Mouse (Mus musculus): ENCODE measurements around the gene Ahnak. TPM values are rescaled to one million over a fixed set of nuclear protein-coding genes. Genes with fewer than 3 reads are reported as not detected.

Ahnak gene
- polyA plus RNA-seq, 1 experiment = 86.8 TPM

- H3K36me3 ChIP-seq (ENCODE audit: control insufficient read depth, insufficient read depth) = no peaks in the 10 kb centered on the region
- H3K27me3 ChIP-seq (ENCODE audit: control insufficient read depth, insufficient read depth, insufficient read length) = no peaks in the 10 kb centered on the region
- H3ac ChIP-seq (ENCODE audit: control insufficient read depth, insufficient read length, low read depth) = no peak overlapping the region
- TF ChIP-seq FOSL1 (IDR thresholded peaks at IDR 0.05; ENCODE audit: insufficient read depth, low read length, poor library complexity, severe bottlenecking) (no peak), MYOD1 (IDR thresholded peaks at IDR 0.05; ENCODE audit: control insufficient read depth, insufficient read length, low read depth) (no peak)
- no peaks in the 10 kb centered on the region for H3K79me3 ChIP-seq (ENCODE audit: low read depth)
- no peak overlapping the region for H3K4me3 ChIP-seq (ENCODE audit: insufficient read depth, poor library complexity, severe bottlenecking)
- no peaks in the 10 kb centered on the region for H3K79me2 ChIP-seq (ENCODE audit: control insufficient read depth, insufficient read depth)
Measured at GRCm38 (mm10) chr19:9100297-9101061, 111.4 kb downstream of the Ahnak start.

DNA sequence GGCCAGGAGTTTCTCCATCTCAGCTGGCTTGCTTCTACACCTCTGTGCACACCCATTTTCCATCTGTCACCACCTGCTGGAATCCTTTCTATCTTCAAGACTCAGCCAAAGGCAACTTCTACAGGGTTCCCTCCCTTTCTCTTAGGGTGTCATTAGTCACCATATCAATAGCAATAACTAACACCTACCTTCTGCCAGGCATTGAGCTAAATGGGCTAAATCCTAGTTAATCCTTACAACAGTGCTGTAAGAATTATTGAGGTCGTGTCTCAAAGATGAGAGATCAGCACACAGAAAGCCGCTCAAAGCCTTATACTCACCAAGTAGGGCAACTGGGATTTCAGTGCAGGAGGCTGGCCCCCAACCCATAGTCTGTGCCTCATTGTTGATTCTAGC lies 112.0 kb downstream of the Ahnak start:
- no peak for TF ChIP-seq MYOG (IDR thresholded peaks at IDR 0.05; ENCODE audit: control insufficient read depth, extremely low read depth, insufficient read length)
- Histone ChIP-seq H3K27me3 (ENCODE audit: control insufficient read depth, insufficient read depth, insufficient read length) (no peaks in the 10 kb centered on the region), H3ac (ENCODE audit: control insufficient read depth, insufficient read length, low read depth) (no peak overlapping the region), H3K4me3 (ENCODE audit: insufficient read depth, poor library complexity, severe bottlenecking) (no peak overlapping the region), H3K36me3 (ENCODE audit: control insufficient read depth, insufficient read depth) (no peaks in the 10 kb centered on the region), H3K79me3 (ENCODE audit: low read depth) (no peaks in the 10 kb centered on the region), H3K79me2 (ENCODE audit: control insufficient read depth, insufficient read depth) (no peaks in the 10 kb centered on the region)

GRCm38 (mm10) chr19:9103986-9104385 lies 114.9 kb downstream of the Ahnak start:
- Histone ChIP-seq H3K79me3 (ENCODE audit: low read depth) (no peaks in the 10 kb centered on the region), H3K36me3 (ENCODE audit: control insufficient read depth, insufficient read depth) (no peaks in the 10 kb centered on the region), H3K27me3 (ENCODE audit: control insufficient read depth, insufficient read depth, insufficient read length) (no peaks in the 10 kb centered on the region), H3ac (ENCODE audit: control insufficient read depth, insufficient read length, low read depth) (no peak overlapping the region), H3K79me2 (ENCODE audit: control insufficient read depth, insufficient read depth) (no peaks in the 10 kb centered on the region), H3K4me3 (ENCODE audit: insufficient read depth, poor library complexity, severe bottlenecking) (no peak overlapping the region)
- no peak for TF ChIP-seq USF1 (IDR thresholded peaks at IDR 0.05; ENCODE audit: low read depth)
- TF ChIP-seq CEBPB (IDR thresholded peaks at IDR 0.05; ENCODE audit: low read depth) = no peak
- no peak for TF ChIP-seq CTCF (IDR thresholded peaks at IDR 0.05; ENCODE audit: control insufficient read depth, insufficient read depth, insufficient read length)
- no peak for TF ChIP-seq MAX (IDR thresholded peaks at IDR 0.05)
- TF ChIP-seq MYOD1 (IDR thresholded peaks at IDR 0.05; ENCODE audit: control insufficient read depth, insufficient read length, low read depth) = no peak
- no peak for TF ChIP-seq FOSL1 (IDR thresholded peaks at IDR 0.05; ENCODE audit: insufficient read depth, low read length, poor library complexity, severe bottlenecking)
- no peak for TF ChIP-seq MYOG (IDR thresholded peaks at IDR 0.05; ENCODE audit: control insufficient read depth, extremely low read depth, insufficient read length)

GRCm38 (mm10) chr19:9105101-9105685 lies 116.1 kb downstream of the Ahnak start:
- H3K27me3 ChIP-seq (ENCODE audit: control insufficient read depth, insufficient read depth, insufficient read length) = no peaks in the 10 kb centered on the region
- no peaks in the 10 kb centered on the region for H3K79me2 ChIP-seq (ENCODE audit: control insufficient read depth, insufficient read depth)
- no peak overlapping the region for H3K4me3 ChIP-seq (ENCODE audit: insufficient read depth, poor library complexity, severe bottlenecking)
- no peak overlapping the region for H3ac ChIP-seq (ENCODE audit: control insufficient read depth, insufficient read length, low read depth)
- H3K36me3 ChIP-seq (ENCODE audit: control insufficient read depth, insufficient read depth) = no peaks in the 10 kb centered on the region
- TF ChIP-seq FOSL1 (IDR thresholded peaks at IDR 0.05; ENCODE audit: insufficient read depth, low read length, poor library complexity, severe bottlenecking) (no peak), MYOD1 (IDR thresholded peaks at IDR 0.05; ENCODE audit: control insufficient read depth, insufficient read length, low read depth) (no peak), MAX (IDR thresholded peaks at IDR 0.05) (no peak), CEBPB (IDR thresholded peaks at IDR 0.05; ENCODE audit: low read depth) (no peak), USF1 (IDR thresholded peaks at IDR 0.05; ENCODE audit: low read depth) (no peak), MYOG (IDR thresholded peaks at IDR 0.05; ENCODE audit: control insufficient read depth, extremely low read depth, insufficient read length) (no peak), CTCF (IDR thresholded peaks at IDR 0.05; ENCODE audit: control insufficient read depth, insufficient read depth, insufficient read length) (no peak)
- H3K79me3 ChIP-seq (ENCODE audit: low read depth) = no peaks in the 10 kb centered on the region

GRCm38 (mm10) chr19:9106096-9106495 lies 117.0 kb downstream of the Ahnak start:
- H3ac ChIP-seq (ENCODE audit: control insufficient read depth, insufficient read length, low read depth) = peak overlapping the region; percentile 12
- H3K79me2 ChIP-seq (ENCODE audit: control insufficient read depth, insufficient read depth) = no peaks in the 10 kb centered on the region
- TF ChIP-seq MYOD1 (IDR thresholded peaks at IDR 0.05; ENCODE audit: control insufficient read depth, insufficient read length, low read depth) (no peak), USF1 (IDR thresholded peaks at IDR 0.05; ENCODE audit: low read depth) (peak; percentile 78), MAX (IDR thresholded peaks at IDR 0.05) (peak; percentile 55), MYOG (IDR thresholded peaks at IDR 0.05; ENCODE audit: control insufficient read depth, extremely low read depth, insufficient read length) (no peak), CTCF (IDR thresholded peaks at IDR 0.05; ENCODE audit: control insufficient read depth, insufficient read depth, insufficient read length) (no peak), CEBPB (IDR thresholded peaks at IDR 0.05; ENCODE audit: low read depth) (no peak), FOSL1 (IDR thresholded peaks at IDR 0.05; ENCODE audit: insufficient read depth, low read length, poor library complexity, severe bottlenecking) (no peak)
- no peaks in the 10 kb centered on the region for H3K36me3 ChIP-seq (ENCODE audit: control insufficient read depth, insufficient read depth)
- no peak overlapping the region for H3K4me3 ChIP-seq (ENCODE audit: insufficient read depth, poor library complexity, severe bottlenecking)
- H3K27me3 ChIP-seq (ENCODE audit: control insufficient read depth, insufficient read depth, insufficient read length) = no peaks in the 10 kb centered on the region
- no peaks in the 10 kb centered on the region for H3K79me3 ChIP-seq (ENCODE audit: low read depth)

Measured in C2C12 (cell line).